8 mouse cellular contexts compared by ENCODE assay signal in genomic region chr13:14062209-14063012, GRCm38 (mm10). TPM values are rescaled to one million over a fixed set of nuclear protein-coding genes. Genes with fewer than 3 reads are reported as not detected.
DNase-seq lines count a peak whose midpoint lies in the region; ATAC-seq and TF ChIP-seq lines count a peak whose summit lies in the region.

No protein-coding gene starts in this region.

- peak overlapping the region; percentile 80 for H3ac ChIP-seq in myocyte (ENCODE audit: control insufficient read depth, insufficient read length)

- TF ChIP-seq POLR2A in myocyte (IDR thresholded peaks at IDR 0.05; ENCODE audit: insufficient read length, low read depth) = no peak

- H3K36me3 ChIP-seq in megakaryocyte, embryonic 14.5 days (replicated peaks; ENCODE audit: low read length) = peaks cover 49% of the 10 kb centered on the region
- no peaks in the 10 kb centered on the region for H3K36me3 ChIP-seq in hindbrain, embryonic 16.5 days (ENCODE audit: control insufficient read depth, insufficient read depth, low read length)
- peaks cover 8% of the 10 kb centered on the region for H3K36me3 ChIP-seq in myocyte (ENCODE audit: control insufficient read depth, insufficient read depth)

- no peaks in the 10 kb centered on the region for H3K27me3 ChIP-seq in megakaryocyte, embryonic 14.5 days (replicated peaks)
- H3K27me3 ChIP-seq in hindbrain, embryonic 16.5 days (replicated peaks; ENCODE audit: control insufficient read depth, insufficient read depth, low read length) = no peaks in the 10 kb centered on the region
- no peaks in the 10 kb centered on the region for H3K27me3 ChIP-seq in myocyte (ENCODE audit: control insufficient read depth, insufficient read depth, insufficient read length)

- H3K9ac ChIP-seq in hindbrain, embryonic 16.5 days (ENCODE audit: low read depth, low read length) = peak overlapping the region; percentile 82

- H3K4me1 ChIP-seq in megakaryocyte, embryonic 14.5 days = peaks cover 32% of the 10 kb centered on the region
- H3K4me1 ChIP-seq in hindbrain, embryonic 16.5 days (ENCODE audit: control insufficient read depth, insufficient read depth, low read depth, low read length) = peaks cover 24% of the 10 kb centered on the region

- peak overlapping the region; percentile 67 for H3K4me2 ChIP-seq in hindbrain, embryonic 16.5 days (ENCODE audit: low read length)
- peak overlapping the region; percentile 85 for H3K4me2 ChIP-seq in myocyte (ENCODE audit: low read depth)

- H3K9me3 ChIP-seq in megakaryocyte, embryonic 14.5 days = no peaks in the 10 kb centered on the region
- no peaks in the 10 kb centered on the region for H3K9me3 ChIP-seq in hindbrain, embryonic 16.5 days (ENCODE audit: control insufficient read depth, low read length)

- peaks cover 79% of the 10 kb centered on the region for H3K79me2 ChIP-seq in myocyte (ENCODE audit: control insufficient read depth, insufficient read depth)

- no peak for DNase-seq in right cerebral cortex, adult 18-20 months
- DNase-seq in adrenal gland, postnatal 36 days = no peak
- no peak for DNase-seq in thymus, adult 18-20 months

- H3K4me3 ChIP-seq in megakaryocyte, embryonic 14.5 days (replicated peaks) = peak overlapping the region; percentile 98
- peak overlapping the region; percentile 76 for H3K4me3 ChIP-seq in hindbrain, embryonic 16.5 days (ENCODE audit: low read length)
- H3K4me3 ChIP-seq in myocyte = peak overlapping the region; percentile 88

- ATAC-seq in megakaryocyte, adult 5-6 weeks (ENCODE audit: poor library complexity, severe bottlenecking) = no peak
- 0 out of 2 replicates have a peak, but pooled peaks have one; percentile 6 for ATAC-seq in common myeloid progenitor, adult 5-6 weeks (replicated peaks; ENCODE audit: low read depth, poor library complexity, severe bottlenecking)
- no peak for ATAC-seq in hindbrain, embryonic 16.5 days

- 7% methylated on average over 11 of the region's 11 CpGs for WGBS in hindbrain, embryonic 16.5 days

- peak overlapping the region; percentile 93 for H3K27ac ChIP-seq in hindbrain, embryonic 16.5 days (ENCODE audit: low read depth, low read length)

TF ChIP-seq in myocyte, 11 proteins besides CTCF, POLR2A, EP300 and RAD21:
- TF ChIP-seq REST (IDR thresholded peaks at IDR 0.05; ENCODE audit: insufficient read depth, insufficient read length) = no peak
- no peak for TF ChIP-seq POLR2AphosphoS2 (IDR thresholded peaks at IDR 0.05; ENCODE audit: insufficient read length, low read depth)
- no peak for TF ChIP-seq TCF3 (IDR thresholded peaks at IDR 0.05; ENCODE audit: insufficient read length, low read depth)
- no peak for TF ChIP-seq MAX (IDR thresholded peaks at IDR 0.05; ENCODE audit: low read depth)
- TF ChIP-seq MYOG (IDR thresholded peaks at IDR 0.05; ENCODE audit: control insufficient read depth in 1 of 3, insufficient read depth in 1 of 3, insufficient read length in 2 of 3, low read depth in 2 of 3) = no peak
- no peak for TF ChIP-seq TCF12 (IDR thresholded peaks at IDR 0.05; ENCODE audit: insufficient read depth, poor library complexity, severe bottlenecking)
- TF ChIP-seq CEBPB (IDR thresholded peaks at IDR 0.05; ENCODE audit: insufficient read depth, poor library complexity, severe bottlenecking) = no peak
- TF ChIP-seq MYOD1 (IDR thresholded peaks at IDR 0.05; ENCODE audit: control insufficient read depth in 1 of 3, insufficient read length in 2 of 3, low read depth in 2 of 3) = no peak
- TF ChIP-seq SRF (IDR thresholded peaks at IDR 0.05; ENCODE audit: control insufficient read depth, insufficient read length, low read depth) = no peak
- TF ChIP-seq USF1 (IDR thresholded peaks at IDR 0.05; ENCODE audit: low read depth) = no peak
- TF ChIP-seq E2F4 (IDR thresholded peaks at IDR 0.05; ENCODE audit: insufficient read depth) = no peak

RNA-seq across cellular contexts. Expression of gene Arid4b, which starts 0.6 kb away (rescaled TPM):
- 0.73 and 3.9 TPM in 2 replicates for polyA plus RNA-seq in megakaryocyte, embryonic 14.5 days (2012; ENCODE audit: insufficient read depth, low replicate concordance)
- total RNA-seq in megakaryocyte, adult 5-6 weeks (2015) = 21.1 and 22.1 TPM in 2 replicates
- 31.5 and 32.6 TPM in 2 replicates for total RNA-seq in megakaryocyte, adult 5-6 weeks (2017)
- total RNA-seq in common myeloid progenitor, adult 5-6 weeks (2017) = 64.8 and 72.9 TPM in 2 replicates
- 64.0 and 65.7 TPM in 2 replicates for polyA plus RNA-seq in hindbrain, embryonic 16.5 days (2015; fragmentation: Nextera tagmentation; extraction: Ambion mirVana)
- polyA plus RNA-seq in myocyte (2012; fragmentation: generic; extraction: Trizol) = 3.7 TPM
- total RNA-seq in adrenal gland, postnatal 36 days (2021) = 10 to 100 TPM; 29.6 to 32.4 TPM

RNA-seq across cellular contexts. Expression of gene Ggps1, which starts 0.9 kb away (rescaled TPM):
- 2.2 TPM in 1 of 2 replicates, not detected in the other for polyA plus RNA-seq in megakaryocyte, embryonic 14.5 days (2012; ENCODE audit: insufficient read depth, low replicate concordance)
- 24.6 and 31.2 TPM in 2 replicates for total RNA-seq in megakaryocyte, adult 5-6 weeks (2015)
- 21.1 and 23.5 TPM in 2 replicates for total RNA-seq in megakaryocyte, adult 5-6 weeks (2017)
- total RNA-seq in common myeloid progenitor, adult 5-6 weeks (2017) = 16.9 and 25.4 TPM in 2 replicates
- 73.7 and 79.9 TPM in 2 replicates for polyA plus RNA-seq in hindbrain, embryonic 16.5 days (2015; fragmentation: Nextera tagmentation; extraction: Ambion mirVana)
- polyA plus RNA-seq in myocyte (2012; fragmentation: generic; extraction: Trizol) = 8.6 TPM
- total RNA-seq in adrenal gland, postnatal 36 days (2021) = 10 to 100 TPM; 36.8 to 39.0 TPM

RNA-seq across cellular contexts. Expression of gene Tbce, which starts 23.0 kb away (rescaled TPM):
- polyA plus RNA-seq in megakaryocyte, embryonic 14.5 days (2012; ENCODE audit: insufficient read depth, low replicate concordance) = 1.3 TPM in 1 of 2 replicates, not detected in the other
- 60.2 and 62.8 TPM in 2 replicates for total RNA-seq in megakaryocyte, adult 5-6 weeks (2015)
- 49.6 and 49.8 TPM in 2 replicates for total RNA-seq in megakaryocyte, adult 5-6 weeks (2017)
- total RNA-seq in common myeloid progenitor, adult 5-6 weeks (2017) = 71.0 and 77.9 TPM in 2 replicates
- polyA plus RNA-seq in hindbrain, embryonic 16.5 days (2015; fragmentation: Nextera tagmentation; extraction: Ambion mirVana) = 98.4 and 102 TPM in 2 replicates
- 20.3 TPM for polyA plus RNA-seq in myocyte (2012; fragmentation: generic; extraction: Trizol)
- total RNA-seq in adrenal gland, postnatal 36 days (2021) = 10 to 100 TPM; 34.1 to 38.3 TPM
